Mouse (Mus musculus): ENCODE data around the gene Mylk. TPM values are rescaled to one million over a fixed set of nuclear protein-coding genes. Genes with fewer than 3 reads are reported as not detected.

Mylk gene
- total and polyA plus RNA-seq, 3 experiments, result 0.04 to 0.10 TPM; not detected in 1

DNA sequence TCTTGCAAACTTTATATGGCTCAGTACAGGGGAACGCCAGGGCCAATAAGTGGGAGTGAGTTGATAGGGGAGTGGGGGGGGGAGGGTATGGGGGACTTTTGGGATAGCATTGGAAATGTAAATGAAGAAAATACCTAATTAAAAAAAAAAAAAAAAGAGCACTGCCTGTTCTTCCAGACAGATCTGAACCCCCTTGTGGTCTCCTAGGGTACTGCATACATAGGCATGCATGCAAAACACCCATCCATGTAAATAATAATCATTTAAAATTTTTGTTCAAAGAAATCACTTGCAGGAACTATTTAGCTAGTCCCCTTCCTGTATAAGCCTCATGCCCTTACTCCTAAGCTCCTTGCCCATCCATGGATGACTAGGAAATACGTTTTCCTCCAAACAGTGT is 122.2 kb downstream of the Mylk start:
- TF ChIP-seq SMC3 (IDR thresholded peaks at IDR 0.05; ENCODE audit: low read depth, low read length), result peak; percentile 35
- TF ChIP-seq MAFK (IDR thresholded peaks at IDR 0.05; ENCODE audit: insufficient replicate concordance, low read length), result no peak
- peak in 1 of 2 experiments; percentile 52; a peak in 3 of 4 replicates for TF ChIP-seq CTCF (conservative IDR thresholded peaks at IDR 0.05 in 1 of 2, IDR thresholded peaks at IDR 0.05 in 1 of 2; ENCODE audit: low read depth in 2 of 2, low read length in 2 of 2)
- TF ChIP-seq ZNF384 (IDR thresholded peaks at IDR 0.05; ENCODE audit: low read depth, low read length), result peak; percentile 78
- no peak overlapping the region for H3K27ac ChIP-seq (ENCODE audit: insufficient read depth, low read depth)
- dilution Hi-C loops (cut with MboI; ENCODE audit: extremely low pct_ligation_motif_present, extremely low pct_unique_long_range_greater_than_20kb, low sequenced_read_pairs), result no loop called here
- peak; percentile 41 for DNase-seq (ENCODE audit: extremely low read depth)
- no peak overlapping the region for H3K4me3 ChIP-seq (replicated peaks in 1 of 3; ENCODE audit: low read depth in 2 of 3, low read length in 2 of 3, poor library complexity in 1 of 3)
- peaks cover 80% of the 10 kb centered on the region for H3K27me3 ChIP-seq (replicated peaks)
- no peak overlapping the region for H3K4me2 ChIP-seq (ENCODE audit: insufficient read depth, low read depth, poor library complexity, severe bottlenecking)
- no peaks in the 10 kb centered on the region for H3K79me2 ChIP-seq (replicated peaks; ENCODE audit: control insufficient read depth, extremely low read depth, insufficient read depth, poor library complexity, severe bottlenecking)
- no peaks in the 10 kb centered on the region for H3K9me3 ChIP-seq (replicated peaks; ENCODE audit: low read length)
- H3K9ac ChIP-seq (ENCODE audit: insufficient read depth, low read depth), result no peak overlapping the region
- no peaks in the 10 kb centered on the region for H3K4me1 ChIP-seq (ENCODE audit: control insufficient read depth in 1 of 2, insufficient read depth in 2 of 2)
- H3K36me3 ChIP-seq (replicated peaks in 1 of 2; ENCODE audit: control insufficient read depth in 1 of 2, insufficient read depth in 1 of 2, low read length in 1 of 2), result no peaks in the 10 kb centered on the region
- in situ Hi-C loops (cut with MboI; ENCODE audit: low pct_ligation_motif_present, low pct_unique_long_range_greater_than_20kb, low sequenced_read_pairs), result no loop called here

DNA sequence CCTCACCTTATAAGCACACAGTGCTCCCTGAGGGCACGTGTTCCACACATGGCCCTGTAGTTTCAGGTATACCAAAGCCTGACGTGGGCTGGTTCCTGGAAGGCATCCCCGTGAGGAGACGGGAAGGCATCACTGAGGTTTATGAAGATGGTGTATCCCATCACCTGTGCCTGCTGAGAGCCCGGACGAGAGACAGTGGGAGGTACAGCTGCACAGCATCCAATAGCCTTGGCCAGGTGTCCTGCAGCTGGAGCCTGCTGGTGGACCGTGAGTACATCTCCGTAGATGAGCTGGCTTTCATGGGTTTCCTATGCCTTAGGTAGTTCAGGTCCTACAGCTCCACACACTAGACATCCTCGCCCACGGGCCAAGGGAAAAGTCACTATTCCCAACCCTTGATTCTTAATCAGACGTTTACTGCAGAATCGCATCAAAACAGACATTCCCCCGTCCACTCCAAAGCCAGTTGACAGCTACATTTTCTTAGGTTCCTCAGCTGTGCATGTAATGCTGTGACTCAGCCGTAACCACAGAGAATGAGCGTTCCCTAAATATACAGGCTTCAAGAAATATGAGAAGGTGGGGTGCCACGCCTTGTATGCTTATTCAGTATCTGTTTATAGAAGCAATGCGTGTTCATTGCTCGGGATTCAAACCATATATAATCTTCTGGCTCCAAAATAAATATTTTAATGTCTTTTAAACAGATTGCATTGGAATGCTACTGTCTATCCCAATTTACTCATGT is 135.2 kb downstream of the Mylk start:
- Histone ChIP-seq H3K4me3 (replicated peaks in 1 of 3; ENCODE audit: low read depth in 2 of 3, low read length in 2 of 3, poor library complexity in 1 of 3) (no peak overlapping the region), H3K36me3 (replicated peaks in 1 of 2; ENCODE audit: control insufficient read depth in 1 of 2, insufficient read depth in 1 of 2, low read length in 1 of 2) (no peaks in the 10 kb centered on the region), H3K4me1 (ENCODE audit: control insufficient read depth in 1 of 2, insufficient read depth in 2 of 2) (0 out of 4 replicates have a peak, but pooled peaks cover 0 to 2% of the 10 kb centered on the region in 2 experiments), H3K27ac (ENCODE audit: insufficient read depth, low read depth) (no peak overlapping the region), H3K4me2 (ENCODE audit: insufficient read depth, low read depth, poor library complexity, severe bottlenecking) (no peak overlapping the region), H3K27me3 (replicated peaks) (peaks cover 81% of the 10 kb centered on the region), H3K79me2 (replicated peaks; ENCODE audit: control insufficient read depth, extremely low read depth, insufficient read depth, poor library complexity, severe bottlenecking) (no peaks in the 10 kb centered on the region), H3K9me3 (replicated peaks; ENCODE audit: low read length) (no peaks in the 10 kb centered on the region), H3K9ac (ENCODE audit: insufficient read depth, low read depth) (no peak overlapping the region)
- dilution Hi-C loops (cut with MboI; ENCODE audit: extremely low pct_ligation_motif_present, extremely low pct_unique_long_range_greater_than_20kb, low sequenced_read_pairs), result no loop called here
- no peak for TF ChIP-seq CHD1 (IDR thresholded peaks at IDR 0.05; ENCODE audit: low read depth, low read length)
- TF ChIP-seq MAZ (IDR thresholded peaks at IDR 0.05; ENCODE audit: low read depth, low read length), result no peak
- no peak for TF ChIP-seq IRF4 (IDR thresholded peaks at IDR 0.05; ENCODE audit: low read depth, low read length)
- no peak for TF ChIP-seq CHD2 (IDR thresholded peaks at IDR 0.05; ENCODE audit: low read length)
- no peak for TF ChIP-seq MXI1 (IDR thresholded peaks at IDR 0.05; ENCODE audit: low read depth, low read length)
- TF ChIP-seq POLR2AphosphoS2 (IDR thresholded peaks at IDR 0.05; ENCODE audit: low read depth, low read length), result no peak
- no peak for TF ChIP-seq NELFE (IDR thresholded peaks at IDR 0.05; ENCODE audit: low read depth, low read length)
- no peak for TF ChIP-seq UBTF (IDR thresholded peaks at IDR 0.05; ENCODE audit: low read depth, low read length)
- TF ChIP-seq KAT2A (IDR thresholded peaks at IDR 0.05; ENCODE audit: insufficient replicate concordance, low read length), result no peak
- TF ChIP-seq SMC3 (IDR thresholded peaks at IDR 0.05; ENCODE audit: low read depth, low read length), result no peak
- TF ChIP-seq RAD21 (IDR thresholded peaks at IDR 0.05; ENCODE audit: low read depth, low read length), result no peak
- TF ChIP-seq ZNF384 (IDR thresholded peaks at IDR 0.05; ENCODE audit: low read depth, low read length), result no peak
- no peak for TF ChIP-seq TCF12 (IDR thresholded peaks at IDR 0.05; ENCODE audit: low read depth, low read length)
- no peak for TF ChIP-seq POLR2A (IDR thresholded peaks at IDR 0.05; ENCODE audit: low read depth, low read length)
- TF ChIP-seq TBP (conservative IDR thresholded peaks at IDR 0.05; ENCODE audit: low read depth, low read length), result no peak
- in situ Hi-C loops (cut with MboI; ENCODE audit: low pct_ligation_motif_present, low pct_unique_long_range_greater_than_20kb, low sequenced_read_pairs), result no loop called here
- DNase-seq (ENCODE audit: extremely low read depth), result no peak

Measured in CH12.LX (cell line).